Mouse (Mus musculus): ENCODE results near the gene Rpf2. TPM values are rescaled to one million over a fixed set of nuclear protein-coding genes. Genes with fewer than 3 reads are reported as not detected.

Gene Rpf2
- total RNA-seq, 2 experiments from 2014 or later: 19.2 to 20.4 TPM

Other genes with a start within 250 kb of the Rpf2 start
- 1 to 10 TPM in 1 of 2 experiments, under 1 TPM in 1; 0.74 to 1.6 TPM for gene Mfsd4b1, start 221.8 kb downstream of the Rpf2 start, total RNA-seq (2021)
- 1 to 10 TPM; 3.9 to 4.1 TPM for gene Slc16a10, start 104.8 kb downstream of the Rpf2 start, total RNA-seq (2021)
- gene Gtf3c6, start 11.1 kb upstream of the Rpf2 start, total RNA-seq (2021): 10 to 100 TPM; 23.2 to 27.2 TPM
- 10 to 100 TPM; 91.5 to 95.0 TPM for gene Amd1, start 55.1 kb upstream of the Rpf2 start, total RNA-seq (2021)
- 10 to 100 TPM; 35.6 to 36.3 TPM for gene Cdk19, start 92.5 kb upstream of the Rpf2 start, total RNA-seq (2021)